In the genomic region with DNA sequence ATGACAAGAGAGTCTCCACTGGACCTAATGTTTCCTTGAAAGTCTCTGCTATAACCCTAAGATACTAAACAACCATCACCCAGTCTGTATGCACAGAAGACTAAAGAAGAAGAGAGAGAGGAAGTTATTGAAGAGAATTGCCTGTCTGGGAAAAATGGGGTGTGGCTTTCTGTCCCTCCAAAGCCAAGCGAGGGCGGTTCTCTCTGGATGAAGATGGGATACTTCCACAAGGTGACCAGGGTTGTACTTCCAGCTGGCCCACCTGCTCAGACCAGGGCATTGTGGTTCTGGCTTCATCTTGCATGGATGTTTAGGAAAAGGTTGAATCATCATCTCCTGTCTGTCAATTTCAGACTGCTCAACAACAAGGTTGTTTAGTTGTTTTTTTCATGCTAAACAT, we compare ENCODE assay signal across 28 mouse cellular contexts.
"Had no signal": no experiment of that assay in that cellular context is flagged by ENCODE, and none has a peak within 500 bp of the region (broad histone marks: within the 10 kb centered on the region; RNA-seq: fewer than 3 reads in every experiment).

No protein-coding gene starts in this region.

- H3K9me3 ChIP-seq: embryonic facial prominence, embryonic 10.5 days; embryonic facial prominence, embryonic 12.5 days; embryonic facial prominence, embryonic 13.5 days; embryonic facial prominence, embryonic 15.5 days; forebrain, embryonic 10.5 days; forebrain, embryonic 12.5 days; forebrain, embryonic 13.5 days; forebrain, embryonic 15.5 days had no signal

- H3K27ac ChIP-seq: embryonic facial prominence, embryonic 10.5 days; embryonic facial prominence, embryonic 12.5 days; embryonic facial prominence, embryonic 13.5 days; embryonic facial prominence, embryonic 15.5 days; forebrain, embryonic 10.5 days; forebrain, embryonic 12.5 days; forebrain, embryonic 13.5 days; forebrain, embryonic 15.5 days; gastrocnemius, adult 2 months; heart, adult 2 months had no signal

- H3K4me3 ChIP-seq: embryonic facial prominence, embryonic 10.5 days; embryonic facial prominence, embryonic 12.5 days; embryonic facial prominence, embryonic 13.5 days; embryonic facial prominence, embryonic 15.5 days; erythroblast, embryonic 14.5 days; forebrain, embryonic 10.5 days; forebrain, embryonic 12.5 days; forebrain, embryonic 13.5 days; forebrain, embryonic 15.5 days; gastrocnemius, adult 2 months; heart, adult 2 months had no signal

- DNase-seq: cerebellum, adult 2 months; cerebellum, adult 8-10 months; cerebellum, adult 9-10 months; cerebellum, adult 9-11 months; cerebellum, postnatal 10 days; cerebellum, postnatal 14 days; cerebellum, postnatal 25 days; cerebellum, postnatal 36 days; embryo, embryonic 11 days; forebrain, postnatal 0 days; gastrocnemius, adult 2 months; gastrocnemius, postnatal 10 days; gastrocnemius, postnatal 14 days; gastrocnemius, postnatal 25 days; gastrocnemius, postnatal 36 days; heart, adult 18-20 months; heart, adult 2 months had no signal

- H3K36me3 ChIP-seq: embryonic facial prominence, embryonic 10.5 days; embryonic facial prominence, embryonic 12.5 days; embryonic facial prominence, embryonic 13.5 days; embryonic facial prominence, embryonic 15.5 days; forebrain, embryonic 10.5 days; forebrain, embryonic 12.5 days; forebrain, embryonic 15.5 days had no signal

- H3K27me3 ChIP-seq: embryonic facial prominence, embryonic 12.5 days; embryonic facial prominence, embryonic 13.5 days; embryonic facial prominence, embryonic 15.5 days; forebrain, embryonic 12.5 days; forebrain, embryonic 13.5 days; forebrain, embryonic 15.5 days had no signal

- ATAC-seq: forebrain, embryonic 13.5 days; forebrain, embryonic 14.5 days; forebrain, embryonic 15.5 days; forebrain, embryonic 16.5 days; forebrain, postnatal 0 days had no signal

- H3K4me1 ChIP-seq: embryonic facial prominence, embryonic 10.5 days; embryonic facial prominence, embryonic 12.5 days; embryonic facial prominence, embryonic 13.5 days; embryonic facial prominence, embryonic 15.5 days; forebrain, embryonic 10.5 days; forebrain, embryonic 12.5 days; forebrain, embryonic 13.5 days; forebrain, embryonic 15.5 days had no signal

- H3K9ac ChIP-seq: embryonic facial prominence, embryonic 12.5 days; embryonic facial prominence, embryonic 13.5 days; embryonic facial prominence, embryonic 15.5 days; forebrain, embryonic 12.5 days; forebrain, embryonic 13.5 days; forebrain, embryonic 15.5 days; forebrain, postnatal 0 days had no signal

- H3K4me2 ChIP-seq: embryonic facial prominence, embryonic 12.5 days; embryonic facial prominence, embryonic 13.5 days; embryonic facial prominence, embryonic 15.5 days; forebrain, embryonic 12.5 days; forebrain, embryonic 13.5 days; forebrain, embryonic 15.5 days had no signal
